Mouse (Mus musculus): ENCODE results near the gene Gpnmb.

GRCm38 (mm10) chr6:49025290-49025689 is 11.1 kb upstream of the Gpnmb start:
- TF ChIP-seq CTCF (IDR thresholded peaks at IDR 0.05; ENCODE audit: control insufficient read depth, insufficient read depth, low read length) (no peak), POLR2A (IDR thresholded peaks at IDR 0.05; ENCODE audit: borderline replicate concordance, control insufficient read depth, low read depth, low read length) (no peak)
